Mouse (Mus musculus): ENCODE measurements around the gene Mdga2. TPM values are rescaled to one million over a fixed set of nuclear protein-coding genes. Genes with fewer than 3 reads are reported as not detected.

Mdga2 gene
- polyA plus RNA-seq, 1 experiment = not detected

DNA sequence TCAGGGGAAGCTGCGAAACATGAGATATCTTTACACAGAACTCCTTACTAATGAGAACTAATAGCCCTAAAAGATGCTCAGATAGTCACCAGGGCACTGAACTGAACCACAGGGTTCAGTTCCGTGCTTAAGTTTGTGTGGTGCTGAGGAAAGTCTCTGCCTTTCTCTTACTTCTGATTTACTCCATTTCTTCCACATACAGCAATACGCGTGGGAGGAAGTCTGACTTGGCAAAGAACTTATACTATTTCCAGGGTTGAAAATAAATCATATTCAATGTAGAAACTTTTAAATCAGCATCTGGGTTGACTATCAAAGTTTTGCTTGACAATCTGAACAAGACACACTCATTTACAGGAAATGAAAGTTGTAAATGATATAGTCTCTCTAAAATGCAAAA, 180.5 kb downstream of the Mdga2 start:
- TF ChIP-seq POLR2AphosphoS2 (IDR thresholded peaks at IDR 0.05; ENCODE audit: insufficient read length, low read depth) (no peak), TCF3 (IDR thresholded peaks at IDR 0.05; ENCODE audit: insufficient read length, low read depth) (no peak), TCF12 (IDR thresholded peaks at IDR 0.05; ENCODE audit: insufficient read depth, poor library complexity, severe bottlenecking) (no peak), POLR2A (IDR thresholded peaks at IDR 0.05; ENCODE audit: insufficient read length, low read depth) (no peak), REST (IDR thresholded peaks at IDR 0.05; ENCODE audit: insufficient read depth, insufficient read length) (no peak), SRF (IDR thresholded peaks at IDR 0.05; ENCODE audit: control insufficient read depth, insufficient read length, low read depth) (no peak), MAX (IDR thresholded peaks at IDR 0.05; ENCODE audit: low read depth) (no peak), MYOD1 (IDR thresholded peaks at IDR 0.05; ENCODE audit: control insufficient read depth in 1 of 3, insufficient read length in 2 of 3, low read depth in 2 of 3) (no peak), USF1 (IDR thresholded peaks at IDR 0.05; ENCODE audit: low read depth) (no peak), E2F4 (IDR thresholded peaks at IDR 0.05; ENCODE audit: insufficient read depth) (no peak), MYOG (IDR thresholded peaks at IDR 0.05; ENCODE audit: control insufficient read depth in 1 of 3, insufficient read depth in 1 of 3, insufficient read length in 2 of 3, low read depth in 2 of 3) (no peak), CEBPB (IDR thresholded peaks at IDR 0.05; ENCODE audit: insufficient read depth, poor library complexity, severe bottlenecking) (no peak)
- no peak overlapping the region for H3ac ChIP-seq (ENCODE audit: control insufficient read depth, insufficient read length)
- H3K36me3 ChIP-seq (ENCODE audit: control insufficient read depth, insufficient read depth) = no peaks in the 10 kb centered on the region
- no peak overlapping the region for H3K4me3 ChIP-seq
- H3K4me2 ChIP-seq (ENCODE audit: low read depth) = no peak overlapping the region
- H3K79me2 ChIP-seq (ENCODE audit: control insufficient read depth, insufficient read depth) = no peaks in the 10 kb centered on the region
- no peaks in the 10 kb centered on the region for H3K27me3 ChIP-seq (ENCODE audit: control insufficient read depth, insufficient read depth, insufficient read length)

DNA sequence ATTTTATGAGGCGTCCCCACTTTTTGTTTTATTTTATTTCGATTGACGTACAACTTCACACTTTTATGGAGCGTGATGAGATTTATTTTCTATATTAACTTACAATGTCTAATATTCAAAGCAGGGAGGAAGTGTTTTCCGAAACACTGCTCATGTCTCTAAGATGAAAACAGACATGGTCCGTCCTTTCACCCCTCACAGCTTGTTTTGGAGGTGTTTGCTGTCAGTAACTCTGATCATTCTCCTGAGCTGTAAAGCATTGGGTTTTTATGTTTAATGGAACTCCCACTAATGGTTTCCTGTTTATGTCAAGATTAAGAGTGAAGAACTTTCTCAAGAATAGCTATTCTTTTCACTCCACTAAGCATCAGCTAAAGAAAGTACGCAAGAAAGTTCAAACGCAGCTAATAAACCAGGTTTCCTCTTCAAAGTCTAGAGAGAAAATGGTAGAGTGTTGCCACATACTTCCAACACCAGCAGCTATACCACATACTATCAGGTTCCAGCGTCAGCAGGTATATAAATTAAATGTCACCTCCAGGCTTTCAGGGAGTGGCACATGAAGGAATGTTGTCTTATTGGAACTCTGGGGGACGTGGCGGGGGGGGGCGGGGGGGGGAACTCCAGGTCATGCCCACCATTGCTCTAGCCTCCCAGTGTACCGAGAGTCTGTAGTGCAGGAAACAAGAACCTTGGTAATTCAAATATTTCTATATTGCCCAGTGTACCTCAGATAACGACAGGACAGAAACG, 186.7 kb downstream of the Mdga2 start:
- H3K4me3 ChIP-seq = no peak overlapping the region
- no peaks in the 10 kb centered on the region for H3K36me3 ChIP-seq (ENCODE audit: control insufficient read depth, insufficient read depth)
- H3ac ChIP-seq (ENCODE audit: control insufficient read depth, insufficient read length) = no peak overlapping the region
- H3K4me2 ChIP-seq (ENCODE audit: low read depth) = no peak overlapping the region
- TF ChIP-seq E2F4 (IDR thresholded peaks at IDR 0.05; ENCODE audit: insufficient read depth) (no peak), TCF12 (IDR thresholded peaks at IDR 0.05; ENCODE audit: insufficient read depth, poor library complexity, severe bottlenecking) (no peak), POLR2A (IDR thresholded peaks at IDR 0.05; ENCODE audit: insufficient read length, low read depth) (no peak), USF1 (IDR thresholded peaks at IDR 0.05; ENCODE audit: low read depth) (no peak), REST (IDR thresholded peaks at IDR 0.05; ENCODE audit: insufficient read depth, insufficient read length) (no peak), MYOD1 (IDR thresholded peaks at IDR 0.05; ENCODE audit: control insufficient read depth in 1 of 3, insufficient read length in 2 of 3, low read depth in 2 of 3) (no peak), TCF3 (IDR thresholded peaks at IDR 0.05; ENCODE audit: insufficient read length, low read depth) (no peak), MAX (IDR thresholded peaks at IDR 0.05; ENCODE audit: low read depth) (no peak), POLR2AphosphoS2 (IDR thresholded peaks at IDR 0.05; ENCODE audit: insufficient read length, low read depth) (no peak), CEBPB (IDR thresholded peaks at IDR 0.05; ENCODE audit: insufficient read depth, poor library complexity, severe bottlenecking) (no peak), SRF (IDR thresholded peaks at IDR 0.05; ENCODE audit: control insufficient read depth, insufficient read length, low read depth) (no peak), MYOG (IDR thresholded peaks at IDR 0.05; ENCODE audit: control insufficient read depth in 1 of 3, insufficient read depth in 1 of 3, insufficient read length in 2 of 3, low read depth in 2 of 3) (no peak)
- no peaks in the 10 kb centered on the region for H3K27me3 ChIP-seq (ENCODE audit: control insufficient read depth, insufficient read depth, insufficient read length)
- no peaks in the 10 kb centered on the region for H3K79me2 ChIP-seq (ENCODE audit: control insufficient read depth, insufficient read depth)

DNA sequence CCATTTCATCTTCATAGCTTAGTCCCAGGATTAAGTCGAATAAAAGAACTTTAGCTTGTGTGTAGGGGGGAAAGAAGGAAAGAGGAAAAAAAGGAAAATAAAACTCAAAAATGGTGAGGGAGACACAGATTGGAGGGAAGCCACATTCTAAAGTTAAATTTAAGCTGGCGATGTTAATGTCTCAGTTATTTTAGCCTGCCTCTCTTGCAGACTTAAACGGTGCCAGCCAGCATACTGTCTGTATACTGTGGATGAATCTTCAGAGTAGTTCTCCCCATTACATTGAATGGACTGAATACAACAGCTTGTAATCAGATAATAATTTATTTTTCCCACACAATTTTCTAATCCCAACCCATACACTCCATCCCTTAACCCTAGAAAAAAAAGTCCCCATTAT, 205.2 kb downstream of the Mdga2 start:
- TF ChIP-seq MAX (IDR thresholded peaks at IDR 0.05; ENCODE audit: low read depth) (no peak), REST (IDR thresholded peaks at IDR 0.05; ENCODE audit: insufficient read depth, insufficient read length) (no peak), TCF3 (IDR thresholded peaks at IDR 0.05; ENCODE audit: insufficient read length, low read depth) (no peak)
- Histone ChIP-seq H3K79me2 (ENCODE audit: control insufficient read depth, insufficient read depth) (no peaks in the 10 kb centered on the region), H3K36me3 (ENCODE audit: control insufficient read depth, insufficient read depth) (no peaks in the 10 kb centered on the region), H3K27me3 (ENCODE audit: control insufficient read depth, insufficient read depth, insufficient read length) (no peaks in the 10 kb centered on the region), H3K4me2 (ENCODE audit: low read depth) (no peak overlapping the region), H3K4me3 (no peak overlapping the region), H3ac (ENCODE audit: control insufficient read depth, insufficient read length) (no peak overlapping the region)

DNA sequence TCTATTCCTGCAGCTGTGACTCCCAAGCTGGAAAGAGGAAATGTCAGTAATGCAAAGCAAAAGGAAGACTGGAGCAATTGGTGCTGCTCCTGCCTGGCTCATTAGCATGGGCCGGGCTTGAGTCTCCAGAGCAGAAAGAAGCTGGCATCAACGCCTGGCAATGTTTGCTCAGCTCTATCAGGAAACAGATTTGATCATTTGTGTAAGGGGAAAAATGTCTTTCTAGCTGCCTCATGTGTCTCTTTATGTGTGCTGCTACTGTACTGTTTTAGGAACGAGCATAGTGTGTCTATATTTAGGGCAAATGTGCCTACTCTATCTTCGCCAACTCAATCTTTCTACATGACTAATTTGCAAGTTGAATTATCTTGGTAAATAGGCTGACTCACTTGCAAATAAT, 211.0 kb downstream of the Mdga2 start:
- no peak overlapping the region for H3K4me3 ChIP-seq
- no peaks in the 10 kb centered on the region for H3K79me2 ChIP-seq (ENCODE audit: control insufficient read depth, insufficient read depth)
- no peaks in the 10 kb centered on the region for H3K36me3 ChIP-seq (ENCODE audit: control insufficient read depth, insufficient read depth)
- no peaks in the 10 kb centered on the region for H3K27me3 ChIP-seq (ENCODE audit: control insufficient read depth, insufficient read depth, insufficient read length)
- no peak overlapping the region for H3K4me2 ChIP-seq (ENCODE audit: low read depth)
- H3ac ChIP-seq (ENCODE audit: control insufficient read depth, insufficient read length) = no peak overlapping the region
- TF ChIP-seq POLR2A (IDR thresholded peaks at IDR 0.05; ENCODE audit: insufficient read length, low read depth) (no peak), E2F4 (IDR thresholded peaks at IDR 0.05; ENCODE audit: insufficient read depth) (no peak), MAX (IDR thresholded peaks at IDR 0.05; ENCODE audit: low read depth) (no peak), MYOG (IDR thresholded peaks at IDR 0.05; ENCODE audit: control insufficient read depth in 1 of 3, insufficient read depth in 1 of 3, insufficient read length in 2 of 3, low read depth in 2 of 3) (no peak), USF1 (IDR thresholded peaks at IDR 0.05; ENCODE audit: low read depth) (no peak), MYOD1 (IDR thresholded peaks at IDR 0.05; ENCODE audit: control insufficient read depth in 1 of 3, insufficient read length in 2 of 3, low read depth in 2 of 3) (no peak), REST (IDR thresholded peaks at IDR 0.05; ENCODE audit: insufficient read depth, insufficient read length) (no peak), TCF3 (IDR thresholded peaks at IDR 0.05; ENCODE audit: insufficient read length, low read depth) (no peak), POLR2AphosphoS2 (IDR thresholded peaks at IDR 0.05; ENCODE audit: insufficient read length, low read depth) (no peak), TCF12 (IDR thresholded peaks at IDR 0.05; ENCODE audit: insufficient read depth, poor library complexity, severe bottlenecking) (no peak), CEBPB (IDR thresholded peaks at IDR 0.05; ENCODE audit: insufficient read depth, poor library complexity, severe bottlenecking) (no peak), SRF (IDR thresholded peaks at IDR 0.05; ENCODE audit: control insufficient read depth, insufficient read length, low read depth) (no peak)

Measured in myocyte (in vitro differentiated cells).